Mouse (Mus musculus): Measurements from ENCODE around the gene Ninj2. TPM values are rescaled to one million over a fixed set of nuclear protein-coding genes. Genes with fewer than 3 reads are reported as not detected.

Gene Ninj2
- polyA plus RNA-seq, 1 experiment from 2014 or later = not detected

GRCm38 (mm10) chr6:120114271-120114670 lies 21.1 kb downstream of the Ninj2 start:
- Histone ChIP-seq H3K9me3 (no peaks in the 10 kb centered on the region), H3K27ac (no peak overlapping the region), H3K36me3 (no peaks in the 10 kb centered on the region), H3K4me2 (no peak overlapping the region), H3K4me3 (no peak overlapping the region), H3K9ac (no peak overlapping the region), H3K27me3 (no peaks in the 10 kb centered on the region), H3K4me1 (replicated peaks) (peaks cover 15% of the 10 kb centered on the region)
- no peak for ATAC-seq (ENCODE audit: low FRiP score)
- WGBS = no CpG with 5 or more reads among the region's 1 CpGs

- 21% methylated on average over 7 of the region's 7 CpGs for WGBS
- no peak overlapping the region for H3K27ac ChIP-seq
These were observed 21.5 kb downstream of the Ninj2 start for GRCm38 (mm10) chr6:120114698-120115097.

GRCm38 (mm10) chr6:120115443-120115842 lies 22.3 kb downstream of the Ninj2 start:
- H3K27ac ChIP-seq = no peak overlapping the region
- no peak overlapping the region for H3K4me3 ChIP-seq
- H3K36me3 ChIP-seq = no peaks in the 10 kb centered on the region
- 61% methylated on average over 3 of the region's 3 CpGs for WGBS
- H3K4me2 ChIP-seq = no peak overlapping the region
- H3K27me3 ChIP-seq = no peaks in the 10 kb centered on the region
- no peaks in the 10 kb centered on the region for H3K9me3 ChIP-seq
- H3K9ac ChIP-seq = no peak overlapping the region
- H3K4me1 ChIP-seq (replicated peaks) = peaks cover 14% of the 10 kb centered on the region
- no peak for ATAC-seq (ENCODE audit: low FRiP score)

More at GRCm38 (mm10) chr6:120114698-120115097, 21.5 kb downstream of the Ninj2 start:
- H3K4me3 ChIP-seq = no peak overlapping the region
- no peak overlapping the region for H3K4me2 ChIP-seq
- no peaks in the 10 kb centered on the region for H3K9me3 ChIP-seq
- no peaks in the 10 kb centered on the region for H3K36me3 ChIP-seq
- no peaks in the 10 kb centered on the region for H3K27me3 ChIP-seq
- no peak for ATAC-seq (ENCODE audit: low FRiP score)
- H3K4me1 ChIP-seq (replicated peaks) = peaks cover 14% of the 10 kb centered on the region
- H3K9ac ChIP-seq = no peak overlapping the region

- 84% methylated on average over 5 of the region's 5 CpGs for WGBS
- Histone ChIP-seq H3K4me2 (no peak overlapping the region), H3K27me3 (no peaks in the 10 kb centered on the region), H3K4me1 (replicated peaks) (no peaks in the 10 kb centered on the region), H3K27ac (no peak overlapping the region), H3K4me3 (no peak overlapping the region), H3K9me3 (no peaks in the 10 kb centered on the region), H3K36me3 (no peaks in the 10 kb centered on the region), H3K9ac (no peak overlapping the region)
- ATAC-seq (ENCODE audit: low FRiP score) = no peak
These were observed 26.7 kb downstream of the Ninj2 start for GRCm38 (mm10) chr6:120119824-120120223.

GRCm38 (mm10) chr6:120124688-120125087 lies 31.5 kb downstream of the Ninj2 start:
- no peak overlapping the region for H3K4me3 ChIP-seq
- ATAC-seq (ENCODE audit: low FRiP score) = no peak
- no peak overlapping the region for H3K27ac ChIP-seq
- no peaks in the 10 kb centered on the region for H3K9me3 ChIP-seq
- no peaks in the 10 kb centered on the region for H3K36me3 ChIP-seq
- H3K27me3 ChIP-seq = no peaks in the 10 kb centered on the region
- H3K9ac ChIP-seq = no peak overlapping the region
- WGBS = 96% methylated on average over 7 of the region's 7 CpGs
- no peak overlapping the region for H3K4me2 ChIP-seq
- no peaks in the 10 kb centered on the region for H3K4me1 ChIP-seq (replicated peaks)

GRCm38 (mm10) chr6:120126456-120126855 lies 33.3 kb downstream of the Ninj2 start:
- no peaks in the 10 kb centered on the region for H3K4me1 ChIP-seq (replicated peaks)
- H3K9me3 ChIP-seq = no peaks in the 10 kb centered on the region
- no peak overlapping the region for H3K4me3 ChIP-seq
- WGBS = 93% methylated on average over 8 of the region's 8 CpGs
- H3K27ac ChIP-seq = no peak overlapping the region
- no peak overlapping the region for H3K9ac ChIP-seq
- no peak overlapping the region for H3K4me2 ChIP-seq
- H3K36me3 ChIP-seq = no peaks in the 10 kb centered on the region
- H3K27me3 ChIP-seq = no peaks in the 10 kb centered on the region
- ATAC-seq (ENCODE audit: low FRiP score) = no peak

- Histone ChIP-seq H3K4me3 (no peak overlapping the region), H3K9me3 (no peaks in the 10 kb centered on the region), H3K27me3 (no peaks in the 10 kb centered on the region), H3K36me3 (no peaks in the 10 kb centered on the region), H3K9ac (no peak overlapping the region), H3K4me2 (no peak overlapping the region), H3K27ac (no peak overlapping the region), H3K4me1 (replicated peaks) (no peaks in the 10 kb centered on the region)
- over 99% methylated on average over 7 of the region's 7 CpGs for WGBS
- no peak for ATAC-seq (ENCODE audit: low FRiP score)
These were observed 34.2 kb downstream of the Ninj2 start for GRCm38 (mm10) chr6:120127321-120127720.

- Histone ChIP-seq H3K27me3 (no peaks in the 10 kb centered on the region), H3K36me3 (no peaks in the 10 kb centered on the region), H3K4me3 (no peak overlapping the region), H3K4me1 (replicated peaks) (no peaks in the 10 kb centered on the region), H3K4me2 (no peak overlapping the region), H3K9me3 (no peaks in the 10 kb centered on the region), H3K27ac (no peak overlapping the region), H3K9ac (no peak overlapping the region)
- WGBS = 88% methylated on average over 4 of the region's 4 CpGs
- ATAC-seq (ENCODE audit: low FRiP score) = no peak
These were observed 41.6 kb downstream of the Ninj2 start for GRCm38 (mm10) chr6:120134748-120135147.

- ATAC-seq (ENCODE audit: low FRiP score) = no peak
- H3K9me3 ChIP-seq = no peaks in the 10 kb centered on the region
- H3K27ac ChIP-seq = no peak overlapping the region
- peaks cover 5% of the 10 kb centered on the region; the same call in 1 of the 2 replicates for H3K4me1 ChIP-seq (replicated peaks)
- no peak overlapping the region for H3K4me3 ChIP-seq
- H3K4me2 ChIP-seq = no peak overlapping the region
- no peaks in the 10 kb centered on the region for H3K27me3 ChIP-seq
- H3K36me3 ChIP-seq = no peaks in the 10 kb centered on the region
- no peak overlapping the region for H3K9ac ChIP-seq
- WGBS = 93% methylated on average over 1 of the region's 1 CpGs
These were observed 52.3 kb downstream of the Ninj2 start for GRCm38 (mm10) chr6:120145439-120145838.

- no peaks in the 10 kb centered on the region for H3K9me3 ChIP-seq
- H3K27ac ChIP-seq = no peak overlapping the region
- WGBS = 73% methylated on average over 10 of the region's 10 CpGs
- no peak overlapping the region for H3K9ac ChIP-seq
- no peak for ATAC-seq (ENCODE audit: low FRiP score)
- no peaks in the 10 kb centered on the region for H3K27me3 ChIP-seq
- no peak overlapping the region for H3K4me3 ChIP-seq
- H3K4me1 ChIP-seq (replicated peaks) = peaks cover 5% of the 10 kb centered on the region; the same call in 1 of the 2 replicates
- no peaks in the 10 kb centered on the region for H3K36me3 ChIP-seq
- no peak overlapping the region for H3K4me2 ChIP-seq
These were observed 53.5 kb downstream of the Ninj2 start for GRCm38 (mm10) chr6:120146676-120147075.

GRCm38 (mm10) chr6:120147411-120147810 lies 54.3 kb downstream of the Ninj2 start:
- no peaks in the 10 kb centered on the region for H3K9me3 ChIP-seq

GRCm38 (mm10) chr6:120148716-120149392 lies 55.7 kb downstream of the Ninj2 start:
- H3K9ac ChIP-seq = no peak overlapping the region
- no peak for ATAC-seq (ENCODE audit: low FRiP score)
- WGBS = 87% methylated on average over 12 of the region's 12 CpGs
- no peaks in the 10 kb centered on the region for H3K36me3 ChIP-seq
- no peak overlapping the region for H3K4me3 ChIP-seq
- H3K4me2 ChIP-seq = no peak overlapping the region
- H3K9me3 ChIP-seq = no peaks in the 10 kb centered on the region
- no peaks in the 10 kb centered on the region for H3K27me3 ChIP-seq
- no peak overlapping the region for H3K27ac ChIP-seq
- peaks cover 5% of the 10 kb centered on the region; the same call in 1 of the 2 replicates for H3K4me1 ChIP-seq (replicated peaks)

More at GRCm38 (mm10) chr6:120147411-120147810, 54.3 kb downstream of the Ninj2 start:
- Histone ChIP-seq H3K27ac (no peak overlapping the region), H3K4me1 (replicated peaks) (peaks cover 5% of the 10 kb centered on the region; the same call in 1 of the 2 replicates), H3K9ac (no peak overlapping the region), H3K4me3 (no peak overlapping the region), H3K36me3 (no peaks in the 10 kb centered on the region), H3K4me2 (no peak overlapping the region), H3K27me3 (no peaks in the 10 kb centered on the region)
- WGBS = 80% methylated on average over 8 of the region's 8 CpGs
- ATAC-seq (ENCODE audit: low FRiP score) = no peak

- WGBS = 82% methylated on average over 12 of the region's 12 CpGs
- H3K4me2 ChIP-seq = no peak overlapping the region
- no peak overlapping the region for H3K9ac ChIP-seq
- H3K27ac ChIP-seq = no peak overlapping the region
- no peak for ATAC-seq (ENCODE audit: low FRiP score)
- H3K4me1 ChIP-seq (replicated peaks) = peaks cover 5% of the 10 kb centered on the region; the same call in 1 of the 2 replicates
- H3K27me3 ChIP-seq = no peaks in the 10 kb centered on the region
- H3K4me3 ChIP-seq = no peak overlapping the region
- H3K9me3 ChIP-seq = no peaks in the 10 kb centered on the region
- no peaks in the 10 kb centered on the region for H3K36me3 ChIP-seq
These were observed 56.4 kb downstream of the Ninj2 start for GRCm38 (mm10) chr6:120149458-120150120.

All from hindbrain, embryonic 13.5 days (tissue).